Mouse (Mus musculus) heart, postnatal 10 days (tissue): ENCODE results near the gene Slc3a2. TPM values are rescaled to one million over a fixed set of nuclear protein-coding genes. Genes with fewer than 3 reads are reported as not detected.

ENCODE experiments used
- DNase-seq, 2 experiments: peaks; one replicate each; pipeline ENCODE4 v3.0.0; 2021
- intact Hi-C: fragments of 180-260 bp; cut with DNase I; formaldehyde crosslinking; loops from one replicate; pipeline ENCODE4 v1.15.1; 2025
- total RNA-seq, 2 experiments: library from RNA; stranded (reverse); gene quantifications; 2 replicates each; pipeline ENCODE4 v1.2.3; 2021

The Slc3a2 gene
- total RNA-seq, 2 experiments from 2014 or later = 36.6 to 56.3 TPM

DNA sequence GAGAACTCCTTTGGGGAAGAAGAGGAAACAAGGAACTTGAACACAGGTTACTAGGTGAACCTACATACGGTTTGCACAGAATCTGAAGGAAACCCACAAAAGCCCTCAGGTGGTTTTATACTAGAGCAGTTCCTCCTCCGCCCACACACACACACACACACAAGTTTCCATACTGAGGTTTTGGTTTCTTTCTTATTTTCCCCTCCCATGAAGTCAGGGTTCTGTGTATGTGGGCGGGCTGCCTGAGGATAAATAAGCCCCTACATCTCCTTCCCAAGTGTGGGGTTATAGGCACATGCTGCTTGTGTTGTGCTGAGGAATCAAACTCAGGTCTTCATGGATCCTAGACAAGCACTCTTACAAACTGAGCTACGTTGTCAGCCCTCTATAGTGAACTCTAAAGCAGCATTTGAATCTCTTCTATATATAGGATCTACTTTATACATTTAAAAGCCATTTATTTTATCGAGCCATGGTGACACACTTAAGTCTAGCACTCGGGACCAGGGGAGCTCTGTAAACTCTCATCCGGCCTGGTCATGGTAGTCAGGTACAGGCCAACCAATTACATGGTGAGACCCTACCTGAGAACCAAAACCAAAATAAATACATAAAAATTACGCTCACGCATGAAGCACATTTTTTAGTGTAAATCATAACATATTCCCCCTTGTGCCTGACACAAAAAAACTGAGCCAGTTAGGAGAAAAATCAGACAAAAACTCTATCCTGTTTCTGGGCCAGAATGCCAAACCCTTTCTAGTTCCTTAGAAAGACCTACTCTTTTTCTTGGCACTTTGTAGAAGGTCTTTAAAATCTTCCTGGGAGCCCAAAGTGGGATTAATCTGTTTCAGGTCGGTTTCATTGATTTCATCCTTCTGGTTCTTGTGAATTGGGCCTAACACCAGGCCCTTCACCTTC, 11.0 kb downstream of the Slc3a2 start:
- intact Hi-C loops = no loop called here
- no peak for DNase-seq

DNA sequence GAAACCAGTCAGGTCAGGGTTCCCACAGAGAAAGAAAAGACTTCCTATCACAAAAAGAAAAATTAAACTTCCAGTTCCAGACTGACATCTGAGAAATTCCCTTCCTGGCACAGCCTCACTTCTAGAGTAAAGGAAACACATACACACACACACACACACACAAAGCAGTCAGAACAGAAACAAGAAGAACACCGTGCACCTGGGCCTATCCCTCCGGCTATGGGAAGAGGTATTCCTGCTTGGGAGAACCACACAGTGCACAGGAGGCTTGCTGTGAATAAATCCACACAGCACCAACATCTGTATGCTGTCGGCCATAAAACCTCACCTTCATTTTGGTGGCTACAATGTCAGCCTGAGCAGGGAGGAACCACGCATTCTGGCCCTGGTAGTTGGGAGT, 11.7 kb downstream of the Slc3a2 start:
- intact Hi-C loops = no loop called here

DNA sequence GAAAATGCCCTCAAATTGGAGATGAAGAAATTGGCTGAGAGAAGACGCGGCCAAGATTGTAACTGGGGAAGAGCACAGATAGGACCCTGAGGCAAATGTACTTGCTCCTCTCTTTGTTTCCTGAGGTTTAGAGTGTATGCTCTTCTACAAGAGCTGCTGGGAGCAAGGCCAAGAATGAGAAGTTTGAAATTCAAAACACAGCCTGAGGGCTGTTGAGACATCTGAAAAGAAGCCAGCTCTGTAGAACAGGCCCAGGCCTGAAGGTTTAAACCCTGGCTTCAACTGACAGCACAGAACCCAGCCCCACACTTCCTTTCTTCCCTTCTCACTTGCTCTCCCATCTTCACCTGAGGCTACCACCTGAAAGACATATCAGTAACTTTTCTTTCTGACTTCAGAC, 13.1 kb downstream of the Slc3a2 start:
- DNase-seq = peak; percentile 49 to 56
- intact Hi-C loops = no loop called here

More for the DNA sequence above, 11.7 kb downstream of the Slc3a2 start:
- no peak for DNase-seq

DNA sequence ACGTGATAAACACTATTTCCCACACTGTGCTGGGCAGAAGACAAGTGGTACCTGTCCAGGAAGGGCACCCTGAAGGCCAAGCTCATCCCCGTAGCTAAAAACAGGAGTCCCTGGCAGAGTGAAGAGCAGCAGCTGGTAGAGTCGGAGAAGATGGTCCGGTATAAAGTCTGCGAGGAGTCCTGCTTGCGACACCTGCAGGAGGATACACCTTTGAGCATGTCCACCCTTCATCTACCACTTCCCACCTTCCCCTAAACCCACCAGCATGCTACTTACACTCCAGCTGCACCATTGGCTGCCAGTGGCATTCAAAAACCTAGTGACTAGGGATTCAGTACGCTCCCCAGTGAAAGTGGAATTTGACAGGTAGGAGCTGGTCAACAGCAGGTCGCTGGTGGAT, 14.2 kb downstream of the Slc3a2 start:
- intact Hi-C loops = no loop called here

DNA sequence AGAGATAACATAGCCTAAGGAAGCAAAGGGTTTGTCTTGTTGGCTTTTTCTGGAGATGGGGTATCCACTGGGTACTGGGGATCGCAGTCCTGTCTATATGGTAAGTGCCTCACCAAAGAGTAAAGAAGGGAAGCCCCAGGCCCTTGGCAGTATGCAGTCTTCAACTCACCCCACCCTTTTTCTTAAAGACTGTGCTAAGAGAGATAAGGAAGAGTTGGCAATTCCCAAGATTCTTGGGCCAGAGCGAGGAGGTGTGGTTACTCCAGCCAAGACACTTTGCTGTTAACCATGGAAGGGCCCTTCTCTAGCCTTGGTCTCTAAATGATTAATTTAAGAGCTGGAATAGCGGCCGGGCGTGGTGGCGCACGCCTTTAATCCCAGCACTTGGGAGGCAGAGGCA, 16.2 kb downstream of the Slc3a2 start:
- no peak for DNase-seq
- intact Hi-C loops = no loop called here

More for the DNA sequence above, 14.2 kb downstream of the Slc3a2 start:
- DNase-seq = no peak

DNA sequence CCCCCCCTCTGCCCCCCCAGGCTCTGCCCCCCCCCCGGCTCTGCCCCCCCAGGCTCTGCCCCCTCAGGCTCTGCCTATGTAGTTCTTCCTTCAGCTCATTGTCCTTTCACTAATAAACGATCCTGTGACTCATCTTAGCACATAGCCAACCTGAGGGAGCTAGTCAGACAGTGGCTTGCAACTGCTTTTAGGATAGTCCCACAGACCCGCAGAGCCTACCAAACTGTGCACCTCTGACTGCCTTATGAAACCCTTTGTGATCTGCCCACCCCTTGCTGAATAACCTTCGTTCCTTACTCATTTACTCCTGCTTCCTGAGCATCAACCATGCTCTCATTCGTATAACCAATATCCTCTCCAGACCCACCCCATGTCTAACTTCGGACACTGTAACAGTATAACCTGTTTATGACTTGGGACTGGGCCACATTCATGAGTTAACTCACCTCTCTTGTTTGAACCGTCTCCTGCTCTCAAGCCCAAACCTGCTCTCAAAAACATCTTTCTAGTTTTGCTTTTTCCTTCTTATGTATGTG, 17.0 kb downstream of the Slc3a2 start:
- intact Hi-C loops = no loop called here
- DNase-seq = no peak

DNA sequence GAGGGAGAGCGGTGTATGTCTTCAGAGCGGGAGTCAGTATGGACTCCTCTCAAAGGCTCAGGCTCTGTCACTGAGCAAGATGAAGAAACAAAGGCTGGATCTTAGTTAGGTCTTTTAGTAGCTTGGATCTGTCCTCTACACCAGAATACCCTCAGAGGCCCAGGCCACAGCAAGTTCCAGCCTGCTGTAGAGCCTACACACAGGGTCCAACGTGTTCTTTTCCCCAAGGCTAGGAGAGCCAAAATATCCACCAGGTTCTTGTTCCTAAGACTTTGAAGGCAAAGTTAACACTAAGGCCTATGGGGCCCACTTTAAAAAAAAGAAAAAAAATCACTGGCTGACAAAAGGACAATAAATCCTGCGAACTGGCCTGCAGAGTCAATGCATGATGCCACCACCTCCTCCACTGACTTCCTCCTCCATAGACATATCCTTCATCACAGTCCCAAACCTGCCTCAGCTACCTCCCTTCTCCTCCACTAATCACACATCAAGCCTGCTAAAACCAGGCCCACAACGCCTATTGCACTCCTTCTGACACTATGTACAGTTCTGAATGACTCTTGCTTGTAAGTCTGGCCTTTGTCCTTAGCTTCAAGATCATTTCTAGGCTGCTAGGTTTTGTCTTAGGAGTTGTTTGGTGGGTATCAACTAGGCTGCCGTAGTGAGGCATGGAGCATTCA, 18.0 kb downstream of the Slc3a2 start:
- no peak for DNase-seq
- intact Hi-C loops = no loop called here

DNA sequence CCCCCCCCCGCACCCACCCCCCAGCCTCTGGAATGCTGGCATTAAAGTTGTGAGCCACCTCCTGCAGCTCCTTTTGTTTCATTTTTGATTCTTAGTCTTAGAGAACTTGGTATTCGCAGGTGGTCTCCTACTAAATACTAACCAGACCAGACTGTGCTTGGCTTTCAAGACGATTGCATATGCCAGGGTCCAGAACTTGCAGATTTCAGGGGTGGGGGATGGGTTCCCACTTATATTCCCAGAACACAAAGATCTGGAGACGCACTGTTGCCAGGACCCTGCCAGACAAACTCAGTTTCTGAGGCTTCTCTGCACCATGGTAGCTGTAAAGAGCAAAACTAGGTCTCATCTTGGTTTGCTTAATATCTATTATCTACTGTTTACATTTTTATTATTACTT, 19.6 kb downstream of the Slc3a2 start:
- no peak for DNase-seq
- intact Hi-C loops = no loop called here

DNA sequence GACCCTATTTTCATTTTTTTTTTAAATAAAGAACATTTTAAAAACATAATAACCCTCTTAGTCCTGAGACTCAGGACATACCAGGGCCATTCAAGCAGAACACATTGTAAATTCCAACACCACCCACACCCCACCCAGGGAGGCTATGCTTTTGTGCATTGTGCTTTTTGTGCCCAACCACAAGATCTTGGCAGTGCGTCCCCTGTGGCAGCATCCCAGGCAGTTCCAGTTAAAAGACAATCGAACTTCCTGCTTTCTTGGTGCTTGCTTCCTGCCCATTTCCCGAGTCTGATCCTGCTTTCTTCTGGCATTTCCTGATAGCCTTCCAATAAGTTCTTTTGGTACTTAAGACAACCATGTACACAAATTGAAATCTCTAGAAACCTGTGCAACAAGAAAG, 20.7 kb downstream of the Slc3a2 start:
- intact Hi-C loops = no loop called here
- DNase-seq = peak; percentile 22 to 50

DNA sequence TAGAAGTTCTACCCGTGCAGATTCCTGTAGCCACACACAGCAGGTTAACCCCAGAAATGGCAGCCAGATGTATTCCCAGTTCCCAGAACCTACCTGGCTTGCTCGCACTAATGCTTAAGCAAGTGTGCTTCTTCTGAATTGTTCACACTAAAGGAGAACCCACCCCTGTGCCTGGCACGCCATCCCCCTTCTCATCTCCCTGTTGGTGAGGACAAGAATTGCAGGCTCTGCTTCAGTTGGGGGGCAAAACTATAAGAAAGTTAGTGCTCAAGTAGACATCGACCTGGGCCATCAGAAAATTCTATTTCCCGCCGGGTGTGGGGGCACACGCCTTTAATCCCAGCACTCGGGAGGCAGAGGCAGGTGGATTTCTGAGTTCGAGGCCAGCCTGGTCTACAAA, 23.5 kb downstream of the Slc3a2 start:
- intact Hi-C loops = no loop called here
- DNase-seq = no peak

DNA sequence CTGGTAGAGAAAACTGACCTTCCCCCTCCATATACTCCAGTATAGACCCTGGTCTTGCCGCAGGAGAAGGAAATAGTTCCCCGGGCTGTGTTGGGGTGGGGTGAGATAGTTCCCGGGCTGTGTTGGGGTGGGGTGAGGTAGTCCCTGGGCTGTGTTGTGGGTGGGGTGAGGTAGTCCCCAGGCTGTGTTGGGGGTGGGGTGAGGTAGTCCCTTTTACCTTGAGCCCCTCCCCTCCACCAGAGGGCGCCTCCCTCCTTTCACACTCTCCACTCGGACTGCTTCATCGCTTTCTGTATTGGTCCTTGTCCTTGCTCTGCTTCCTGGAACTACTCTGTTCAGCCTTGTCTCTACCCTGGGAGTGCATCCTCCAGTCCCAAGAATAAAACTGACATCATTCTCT, 27.8 kb downstream of the Slc3a2 start:
- intact Hi-C loops = no loop called here
- peak; percentile 21 to 43 for DNase-seq

DNA sequence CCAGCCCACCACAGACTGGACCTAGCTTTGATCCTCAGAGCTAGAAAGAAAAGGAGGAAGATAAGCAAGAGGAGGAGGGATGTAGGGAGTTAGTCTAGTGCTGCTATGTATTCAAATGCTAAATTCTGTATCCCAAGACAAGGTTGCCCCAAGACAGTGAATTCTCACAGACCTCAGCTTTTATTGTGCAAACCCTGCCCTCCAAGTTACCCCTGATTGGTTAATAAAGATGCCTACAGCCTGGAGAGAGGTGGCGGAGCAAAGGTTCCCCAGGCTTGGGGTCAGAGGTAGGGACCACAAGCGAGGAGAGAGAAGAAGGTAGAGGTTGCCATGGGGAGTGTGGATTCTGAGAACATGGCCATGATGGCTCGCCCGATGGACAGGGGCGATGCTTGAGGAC, 30.4 kb downstream of the Slc3a2 start:
- DNase-seq = no peak
- intact Hi-C loops = no loop called here

DNA sequence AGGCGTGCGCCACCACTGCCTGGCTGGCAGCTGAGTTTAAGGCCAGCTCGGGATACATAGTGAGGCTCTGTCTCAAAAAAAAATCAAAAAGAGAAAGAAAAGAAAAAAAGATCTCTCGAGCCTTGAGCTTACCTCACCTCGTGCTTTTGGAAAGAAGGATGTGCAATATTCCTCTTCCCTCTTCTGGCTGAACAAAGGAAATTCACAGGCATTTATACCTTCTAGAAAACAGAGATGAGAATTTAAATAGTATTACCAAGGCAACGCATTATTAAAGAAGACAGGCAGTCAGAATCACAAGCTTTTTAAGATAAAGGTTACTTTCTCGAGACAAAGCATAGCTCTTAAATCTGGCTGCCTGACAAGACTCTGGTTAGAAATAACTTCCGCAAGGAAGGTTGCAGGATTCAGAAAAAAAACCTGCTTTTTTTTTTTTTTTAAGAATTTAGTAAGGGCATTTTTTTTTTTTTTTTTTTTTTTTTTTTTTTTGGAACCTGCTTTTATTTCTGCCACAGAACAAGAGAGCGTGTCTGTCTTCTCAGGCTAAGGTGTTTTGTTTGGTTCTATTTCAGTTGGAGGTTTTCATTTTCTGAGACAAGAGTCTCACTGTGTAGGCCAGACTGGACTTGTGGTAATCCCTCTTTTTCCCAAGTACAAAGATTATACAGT, 31.2 kb downstream of the Slc3a2 start:
- no peak for DNase-seq
- intact Hi-C loops = no loop called here

DNA sequence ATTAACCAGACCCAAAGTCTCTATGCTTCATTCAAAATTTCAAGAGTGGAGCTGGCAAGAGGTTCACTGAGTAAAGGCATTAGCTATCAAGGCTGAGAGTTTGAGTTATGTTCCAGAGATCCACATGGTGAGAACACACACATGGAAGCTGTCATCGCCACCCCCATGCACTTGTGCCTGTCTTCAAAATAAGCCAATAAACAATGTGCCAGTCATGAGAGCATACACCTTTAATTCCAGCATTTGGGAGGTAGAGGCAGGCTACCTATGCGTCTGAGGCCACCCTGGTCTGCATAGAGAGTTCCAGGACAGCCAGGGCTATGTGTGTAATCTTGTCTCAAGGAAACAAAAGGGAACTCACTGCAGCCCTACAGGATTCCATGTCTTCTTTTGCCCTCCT, 39.5 kb downstream of the Slc3a2 start:
- intact Hi-C loops = loop anchor here (1.0 to 10.0 kb wide), 3 partner anchors 21 to 959 kb away; partner anchors contain the start of gene Chrm1
- DNase-seq = no peak

DNA sequence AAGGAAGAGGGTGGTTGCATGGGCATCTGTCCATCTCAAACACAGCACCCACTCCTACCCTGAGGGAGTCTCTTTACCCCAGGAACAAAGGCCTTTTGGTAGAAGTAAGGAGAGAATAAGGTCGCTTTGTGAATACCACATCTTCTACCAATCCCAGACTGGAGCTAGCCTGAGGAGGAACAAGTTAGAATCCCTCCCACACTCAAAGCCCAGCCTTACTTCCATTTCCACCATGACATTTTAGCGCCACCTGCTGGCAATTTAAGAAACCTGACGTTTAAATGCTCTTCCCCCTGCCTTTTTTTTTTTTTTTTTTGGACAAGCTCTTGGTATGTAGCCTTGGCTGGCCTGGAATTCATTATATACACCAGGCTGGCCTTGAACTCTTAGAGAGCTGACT, 40.2 kb downstream of the Slc3a2 start:
- intact Hi-C loops = loop anchor here (1.0 to 10.0 kb wide), 3 partner anchors 20 to 958 kb away; partner anchors contain the start of gene Chrm1
- peak; percentile 83 to 89 for DNase-seq

DNA sequence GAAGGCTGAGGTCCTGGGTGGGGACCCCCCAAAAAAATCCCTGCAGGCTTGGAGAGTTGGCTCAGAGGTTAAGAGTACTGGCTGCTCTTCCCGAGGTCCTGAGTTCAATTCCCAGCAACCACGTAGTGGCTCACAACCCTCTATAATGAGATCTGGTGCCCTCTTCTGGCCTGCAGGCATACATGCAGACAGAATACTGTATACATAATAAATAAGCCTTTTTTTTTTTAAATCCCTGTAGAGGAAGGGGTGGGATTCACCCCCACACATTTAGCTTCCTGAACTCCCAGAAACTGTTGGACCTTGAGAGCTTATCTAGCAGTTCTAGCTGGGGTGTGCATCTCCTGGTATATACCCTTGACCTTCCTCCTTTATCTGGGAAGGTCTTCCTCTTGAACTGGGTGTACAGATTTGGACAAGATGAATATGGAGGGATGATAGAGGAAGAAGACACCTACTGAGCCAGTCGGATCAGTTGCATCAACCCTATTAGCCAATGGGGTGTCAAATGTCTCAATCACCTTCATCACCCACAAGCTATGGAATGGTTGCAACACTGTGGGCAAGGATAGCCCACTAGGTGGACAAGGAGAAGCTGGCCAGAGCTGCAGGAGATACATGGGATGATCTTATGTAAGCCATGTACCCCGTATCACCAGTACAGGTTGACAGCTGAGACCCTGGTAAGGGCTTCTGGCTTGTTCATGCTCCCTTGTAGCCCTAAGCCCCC, 41.4 kb downstream of the Slc3a2 start:
- intact Hi-C loops = loop anchor here (2.0 to 10.0 kb wide), 2 partner anchors 19 to 957 kb away; partner anchors contain the start of gene Chrm1
- no peak for DNase-seq

DNA sequence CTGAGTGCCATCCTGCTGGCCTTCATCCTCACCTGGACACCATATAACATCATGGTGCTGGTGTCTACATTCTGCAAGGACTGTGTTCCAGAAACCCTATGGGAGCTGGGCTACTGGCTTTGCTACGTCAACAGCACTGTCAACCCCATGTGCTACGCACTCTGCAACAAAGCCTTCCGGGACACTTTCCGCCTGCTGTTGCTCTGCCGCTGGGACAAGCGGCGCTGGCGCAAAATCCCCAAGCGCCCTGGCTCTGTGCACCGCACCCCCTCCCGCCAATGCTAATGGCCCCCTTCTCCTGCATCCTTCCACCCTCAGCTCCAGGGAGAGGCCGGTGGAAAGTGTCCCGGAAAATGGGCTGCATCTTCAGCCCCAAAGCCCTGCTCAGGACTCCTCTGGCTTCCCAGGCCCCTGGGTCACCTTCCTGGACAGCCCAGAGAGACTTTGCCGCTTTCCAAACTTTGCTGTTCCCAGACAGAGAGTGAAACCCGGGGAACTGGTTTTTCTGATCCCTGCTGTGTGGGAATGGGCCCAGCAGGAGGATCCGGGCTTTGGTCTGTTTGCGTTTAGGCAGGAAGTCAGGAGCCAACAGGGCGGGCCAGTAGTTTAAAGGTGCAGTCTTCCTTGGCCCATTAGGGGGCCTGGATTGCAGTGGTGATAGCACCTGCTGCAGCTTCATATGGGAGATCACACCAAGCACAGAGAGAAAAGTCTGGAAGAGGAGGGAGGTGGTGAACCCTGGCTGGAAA, 44.0 kb downstream of the Slc3a2 start:
- intact Hi-C loops = no loop called here
- peak; percentile 13 to 32 for DNase-seq

DNA sequence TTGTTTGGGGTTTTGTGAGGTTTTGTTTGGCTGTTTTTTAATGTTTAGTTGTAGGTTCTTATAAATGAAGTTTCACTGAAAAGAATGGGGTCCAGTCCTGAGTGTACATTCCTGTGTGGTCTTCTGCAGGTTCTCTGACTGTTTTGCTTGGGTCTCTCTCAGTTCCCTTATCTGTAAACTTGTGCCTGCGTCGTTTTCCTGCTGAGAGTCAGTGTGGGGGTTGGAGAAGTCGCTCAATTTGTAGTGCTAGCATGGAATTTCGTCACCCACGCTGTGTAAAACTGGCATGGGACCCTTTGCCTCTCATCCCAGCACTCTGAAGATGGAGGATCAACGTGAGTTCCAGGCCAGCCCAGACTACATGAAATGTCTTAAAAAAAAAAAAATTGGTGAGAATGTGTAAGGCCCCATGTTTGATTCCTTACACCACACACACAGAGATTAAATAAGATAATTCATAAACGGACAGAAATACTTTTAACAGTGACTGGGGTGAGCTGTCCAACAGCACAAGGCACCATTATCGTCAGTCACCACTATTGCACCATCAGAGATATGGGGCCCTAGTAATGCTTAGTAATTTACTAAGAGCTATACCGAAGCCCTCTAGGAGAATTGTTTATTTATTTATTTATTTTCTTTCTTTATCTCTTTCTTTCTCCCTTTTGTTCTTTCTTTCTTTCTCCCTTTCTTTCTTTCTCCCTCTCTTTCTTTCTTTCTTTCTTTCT, 49.7 kb downstream of the Slc3a2 start:
- intact Hi-C loops = no loop called here
- DNase-seq = no peak

DNA sequence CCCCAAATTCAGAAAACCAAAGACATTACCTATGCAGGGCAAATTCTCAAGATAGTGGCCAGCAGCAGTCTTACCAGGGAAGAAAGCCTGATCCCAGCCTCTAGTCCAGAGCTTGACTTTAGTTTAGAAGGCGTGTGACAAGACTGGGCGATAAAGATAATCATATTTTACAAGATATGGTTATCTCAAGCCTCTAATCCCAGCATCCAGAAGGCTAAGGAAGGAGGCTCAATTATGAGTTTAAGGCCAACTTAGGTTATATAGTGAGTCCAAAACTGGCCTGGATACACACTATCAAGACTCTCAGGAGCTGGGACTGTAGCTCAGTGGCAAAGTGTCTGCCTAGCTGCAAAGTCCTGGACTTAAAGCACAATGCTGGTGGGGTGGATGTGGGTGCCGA, 50.3 kb downstream of the Slc3a2 start:
- intact Hi-C loops = no loop called here
- DNase-seq = no peak
